Mouse (Mus musculus): ENCODE data around the gene Plekha1. TPM values are rescaled to one million over a fixed set of nuclear protein-coding genes. Genes with fewer than 3 reads are reported as not detected.

Gene Plekha1
- polyA plus RNA-seq, 1 experiment from 2014 or later: 56.2 TPM

- Histone ChIP-seq H3K9ac (no peak overlapping the region), H3K36me3 (peaks cover 51% of the 10 kb centered on the region), H3K4me2 (no peak overlapping the region), H3K9me3 (replicated peaks) (no peaks in the 10 kb centered on the region), H3K4me3 (no peak overlapping the region), H3K27me3 (replicated peaks) (no peaks in the 10 kb centered on the region), H3K4me1 (replicated peaks) (peaks cover 2% of the 10 kb centered on the region), H3K27ac (ENCODE audit: poor library complexity, severe bottlenecking) (no peak overlapping the region)
- no peak for ATAC-seq (ENCODE audit: insufficient number of reproducible peaks, low FRiP score)
- 81% methylated on average over 3 of the region's 3 CpGs for WGBS
Observed at GRCm38 (mm10) chr7:130896064-130896463, 30.5 kb downstream of the Plekha1 start.

- WGBS: 89% methylated on average over 10 of the region's 10 CpGs
- H3K36me3 ChIP-seq: peaks cover 46% of the 10 kb centered on the region
- no peak overlapping the region for H3K4me3 ChIP-seq
- no peaks in the 10 kb centered on the region; the same call in 1 of the 2 replicates for H3K4me1 ChIP-seq (replicated peaks)
- H3K27me3 ChIP-seq (replicated peaks): no peaks in the 10 kb centered on the region
- no peak overlapping the region for H3K27ac ChIP-seq (ENCODE audit: poor library complexity, severe bottlenecking)
- no peaks in the 10 kb centered on the region for H3K9me3 ChIP-seq (replicated peaks)
- H3K9ac ChIP-seq: no peak overlapping the region
- ATAC-seq (ENCODE audit: insufficient number of reproducible peaks, low FRiP score): no peak
- H3K4me2 ChIP-seq: no peak overlapping the region
Observed at GRCm38 (mm10) chr7:130897201-130897600, 31.6 kb downstream of the Plekha1 start.

GRCm38 (mm10) chr7:130898373-130898772 lies 32.8 kb downstream of the Plekha1 start:
- WGBS: 82% methylated on average over 4 of the region's 4 CpGs
- Histone ChIP-seq H3K9me3 (replicated peaks) (no peaks in the 10 kb centered on the region), H3K4me3 (no peak overlapping the region), H3K27ac (ENCODE audit: poor library complexity, severe bottlenecking) (no peak overlapping the region), H3K9ac (no peak overlapping the region), H3K36me3 (peaks cover 39% of the 10 kb centered on the region), H3K27me3 (replicated peaks) (no peaks in the 10 kb centered on the region), H3K4me2 (no peak overlapping the region), H3K4me1 (replicated peaks) (no peaks in the 10 kb centered on the region)
- ATAC-seq (ENCODE audit: insufficient number of reproducible peaks, low FRiP score): no peak

- H3K36me3 ChIP-seq: peaks cover 55% of the 10 kb centered on the region
Observed at GRCm38 (mm10) chr7:130900233-130900848, 34.8 kb downstream of the Plekha1 start.

GRCm38 (mm10) chr7:130902929-130903328 lies 37.4 kb downstream of the Plekha1 start:
- Histone ChIP-seq H3K9ac (no peak overlapping the region), H3K27ac (ENCODE audit: poor library complexity, severe bottlenecking) (no peak overlapping the region), H3K4me1 (replicated peaks) (no peaks in the 10 kb centered on the region), H3K4me2 (no peak overlapping the region), H3K4me3 (no peak overlapping the region), H3K9me3 (replicated peaks) (no peaks in the 10 kb centered on the region), H3K36me3 (peaks cover 45% of the 10 kb centered on the region), H3K27me3 (replicated peaks) (no peaks in the 10 kb centered on the region)
- ATAC-seq (ENCODE audit: insufficient number of reproducible peaks, low FRiP score): no peak
- 82% methylated on average over 1 of the region's 1 CpGs for whole genome bisulfite sequencing

More at GRCm38 (mm10) chr7:130900233-130900848, 34.8 kb downstream of the Plekha1 start:
- WGBS: 90% methylated on average over 5 of the region's 5 CpGs
- Histone ChIP-seq H3K9ac (no peak overlapping the region), H3K27ac (ENCODE audit: poor library complexity, severe bottlenecking) (no peak overlapping the region), H3K4me3 (no peak overlapping the region), H3K4me1 (replicated peaks) (no peaks in the 10 kb centered on the region), H3K9me3 (replicated peaks) (no peaks in the 10 kb centered on the region), H3K4me2 (no peak overlapping the region), H3K27me3 (replicated peaks) (no peaks in the 10 kb centered on the region)
- no peak for ATAC-seq (ENCODE audit: insufficient number of reproducible peaks, low FRiP score)

- Histone ChIP-seq H3K27me3 (replicated peaks) (no peaks in the 10 kb centered on the region), H3K36me3 (peaks cover 46% of the 10 kb centered on the region), H3K4me2 (no peak overlapping the region), H3K9me3 (replicated peaks) (no peaks in the 10 kb centered on the region), H3K4me3 (no peak overlapping the region), H3K27ac (ENCODE audit: poor library complexity, severe bottlenecking) (no peak overlapping the region), H3K4me1 (replicated peaks) (no peaks in the 10 kb centered on the region), H3K9ac (no peak overlapping the region)
- 78% methylated on average over 16 of the region's 16 CpGs for WGBS
- ATAC-seq (ENCODE audit: insufficient number of reproducible peaks, low FRiP score): no peak
Observed at GRCm38 (mm10) chr7:130903505-130904074, 38.0 kb downstream of the Plekha1 start.

- H3K27ac ChIP-seq (ENCODE audit: poor library complexity, severe bottlenecking): no peak overlapping the region
- no peak overlapping the region for H3K9ac ChIP-seq
- H3K4me2 ChIP-seq: no peak overlapping the region
- ATAC-seq (ENCODE audit: insufficient number of reproducible peaks, low FRiP score): no peak
- H3K4me3 ChIP-seq: no peak overlapping the region
- no peaks in the 10 kb centered on the region for H3K27me3 ChIP-seq (replicated peaks)
- peaks cover 44% of the 10 kb centered on the region for H3K36me3 ChIP-seq
- no peaks in the 10 kb centered on the region for H3K4me1 ChIP-seq (replicated peaks)
- no peaks in the 10 kb centered on the region for H3K9me3 ChIP-seq (replicated peaks)
- 88% methylated on average over 13 of the region's 13 CpGs for WGBS
Observed at GRCm38 (mm10) chr7:130904571-130905365, 39.2 kb downstream of the Plekha1 start.

GRCm38 (mm10) chr7:130910841-130911240 lies 45.3 kb downstream of the Plekha1 start:
- Histone ChIP-seq H3K9ac (no peak overlapping the region), H3K36me3 (peaks cover 43% of the 10 kb centered on the region), H3K4me3 (no peak overlapping the region), H3K27ac (ENCODE audit: poor library complexity, severe bottlenecking) (no peak overlapping the region), H3K4me1 (replicated peaks) (no peaks in the 10 kb centered on the region), H3K27me3 (replicated peaks) (no peaks in the 10 kb centered on the region), H3K4me2 (no peak overlapping the region), H3K9me3 (replicated peaks) (no peaks in the 10 kb centered on the region)
- no peak for ATAC-seq (ENCODE audit: insufficient number of reproducible peaks, low FRiP score)
- 91% methylated on average over 14 of the region's 14 CpGs for WGBS

GRCm38 (mm10) chr7:130914693-130915363 lies 49.3 kb downstream of the Plekha1 start:
- H3K4me3 ChIP-seq: no peak overlapping the region
- WGBS: 42% methylated on average over 5 of the region's 5 CpGs

GRCm38 (mm10) chr7:130918260-130918659 lies 52.7 kb downstream of the Plekha1 start:
- Histone ChIP-seq H3K9ac (no peak overlapping the region), H3K4me3 (no peak overlapping the region), H3K36me3 (peaks cover 11% of the 10 kb centered on the region), H3K4me1 (replicated peaks) (peaks cover 3% of the 10 kb centered on the region), H3K4me2 (no peak overlapping the region), H3K27ac (ENCODE audit: poor library complexity, severe bottlenecking) (no peak overlapping the region), H3K27me3 (replicated peaks) (no peaks in the 10 kb centered on the region), H3K9me3 (replicated peaks) (no peaks in the 10 kb centered on the region)
- WGBS: 66% methylated on average over 2 of the region's 2 CpGs
- no peak for ATAC-seq (ENCODE audit: insufficient number of reproducible peaks, low FRiP score)

More at GRCm38 (mm10) chr7:130914693-130915363, 49.3 kb downstream of the Plekha1 start:
- Histone ChIP-seq H3K4me2 (no peak overlapping the region), H3K9ac (no peak overlapping the region), H3K27me3 (replicated peaks) (no peaks in the 10 kb centered on the region), H3K4me1 (replicated peaks) (no peaks in the 10 kb centered on the region), H3K36me3 (peaks cover 26% of the 10 kb centered on the region), H3K27ac (ENCODE audit: poor library complexity, severe bottlenecking) (no peak overlapping the region), H3K9me3 (replicated peaks) (no peaks in the 10 kb centered on the region)
- ATAC-seq (ENCODE audit: insufficient number of reproducible peaks, low FRiP score): no peak
